Comparison of ENCODE assay signal across 8 mouse cellular contexts in genomic region chr4:129335216-129336074, GRCm38 (mm10). TPM values are rescaled to one million over a fixed set of nuclear protein-coding genes. Genes with fewer than 3 reads are reported as not detected.
DNase-seq lines count a peak whose midpoint lies in the region; ATAC-seq and TF ChIP-seq lines count a peak whose summit lies in the region.

Gene Rbbp4 (minus strand): TSS chr4:129335370.
Gene Zbtb8os (plus strand): TSS chr4:129335695.

- H3K27ac ChIP-seq in cortical plate, adult 2 months (ENCODE audit: insufficient read depth, low read length): peak within 1 kb of the TSS; percentile 95

- no peak for TF ChIP-seq CTCF in cortical plate, adult 2 months (IDR thresholded peaks at IDR 0.05; ENCODE audit: extremely low read depth, insufficient read depth, low read length)

- peak; percentile 91 to 95 for DNase-seq in gastrocnemius, adult 8-10 months (ENCODE audit: low spot score in 2 of 2)
- DNase-seq in hindlimb bud, embryonic 11.5 days (ENCODE audit: extremely low spot score, low read depth, low spot score): peak; percentile 87
- DNase-seq in left cerebral cortex, adult 8-10 months (ENCODE audit: low spot score in 2 of 2): peak; percentile 86 to 98
- peak; percentile 98 to 99 for DNase-seq in right cerebral cortex, postnatal 10 days (ENCODE audit: low spot score in 2 of 2)
- DNase-seq in urinary bladder, postnatal 25 days (ENCODE audit: low spot score): peak; percentile 87

- no peaks in the 10 kb centered on the region for H3K27me3 ChIP-seq in megakaryocyte, embryonic 14.5 days (replicated peaks)

- no peaks in the 10 kb centered on the region for H3K9me3 ChIP-seq in megakaryocyte, embryonic 14.5 days

- peak; percentile 89 for ATAC-seq in activated CD4-positive, CD25-positive, alpha-beta regulatory T cell, adult 4 months

- H3K4me3 ChIP-seq in cortical plate, adult 2 months (ENCODE audit: insufficient read depth, low read length): peak within 1 kb of the TSS; percentile 71
- H3K4me3 ChIP-seq in megakaryocyte, embryonic 14.5 days (replicated peaks): peak within 1 kb of the TSS; percentile 93

- peaks cover 46% of the 10 kb centered on the region for H3K36me3 ChIP-seq in megakaryocyte, embryonic 14.5 days (replicated peaks; ENCODE audit: low read length)

- peak; percentile 59; the same call in 1 of the 2 replicates for TF ChIP-seq POLR2A in cortical plate, adult 2 months (IDR thresholded peaks at IDR 0.05; ENCODE audit: extremely low read depth, insufficient read depth, low read length)

- peaks cover 2% of the 10 kb centered on the region for H3K4me1 ChIP-seq in cortical plate, adult 2 months (ENCODE audit: control insufficient read depth, insufficient read depth, low read length)
- H3K4me1 ChIP-seq in megakaryocyte, embryonic 14.5 days: peaks cover 70% of the 10 kb centered on the region

RNA-seq across cellular contexts. Expression of gene Rbbp4, which starts in this region (rescaled TPM):
- 100 to 1,000 TPM; 309 to 413 TPM for polyA plus RNA-seq in activated CD4-positive, CD25-positive, alpha-beta regulatory T cell, adult 4 months (2017; shearing (Covaris generic))
- polyA plus RNA-seq in cortical plate, adult 2 months (2012; rRNA removed): 64.5 and 65.4 TPM in 2 replicates
- 10 to 100 TPM; 35.5 to 40.8 (median 40.0) TPM for total RNA-seq in gastrocnemius, adult 8-10 months (2022)
- total RNA-seq in left cerebral cortex, adult 8-10 months (2022): 100 to 1,000 TPM; 123 to 128 (median 127) TPM
- 2.0 and 20.5 TPM in 2 replicates for polyA plus RNA-seq in megakaryocyte, embryonic 14.5 days (2012; ENCODE audit: insufficient read depth, low replicate concordance)

RNA-seq across cellular contexts. Expression of gene Zbtb8os, which starts in this region (rescaled TPM):
- 100 to 1,000 TPM; 117 TPM for polyA plus RNA-seq in activated CD4-positive, CD25-positive, alpha-beta regulatory T cell, adult 4 months (2017; shearing (Covaris generic))
- 29.6 and 31.5 TPM in 2 replicates for polyA plus RNA-seq in cortical plate, adult 2 months (2012; rRNA removed)
- 10 to 100 TPM; 24.3 to 32.6 (median 26.6) TPM for total RNA-seq in gastrocnemius, adult 8-10 months (2022)
- 10 to 100 TPM; 28.6 to 40.7 (median 32.0) TPM for total RNA-seq in left cerebral cortex, adult 8-10 months (2022)
- polyA plus RNA-seq in megakaryocyte, embryonic 14.5 days (2012; ENCODE audit: insufficient read depth, low replicate concordance): 3.9 TPM in 1 of 2 replicates, not detected in the other

Comparison
In these comparisons a context has a peak if more than half of its experiments do, and no peak if none do; other contexts are left out.
1. Peak in every context shown above with its lines: DNase-seq, ATAC-seq, H3K4me3 ChIP-seq and H3K27ac ChIP-seq.